Mouse (Mus musculus) ES-Bruce4 (cell line): ENCODE results near the gene Adarb2. TPM values are rescaled to one million over a fixed set of nuclear protein-coding genes. Genes with fewer than 3 reads are reported as not detected.

Experiments used
- H3K27ac ChIP-seq: 2 replicates; pipeline ENCODE4 v1.5.1; 2012; ENCODE audit warnings: low read length, inconsistent platforms; ENCODE audit not compliant: insufficient read depth
- H3K27me3 ChIP-seq: 2 replicates; pipeline ENCODE4 v1.6.1; 2012; ENCODE audit warnings: mild to moderate bottlenecking, low read length, inconsistent platforms; ENCODE audit not compliant: control insufficient read depth, poor library complexity, insufficient read depth, severe bottlenecking
- H3K36me3 ChIP-seq: 2 replicates; pipeline ENCODE4 v1.6.1; 2012; ENCODE audit warnings: inconsistent platforms, mild to moderate bottlenecking, low read length, moderate library complexity; ENCODE audit not compliant: control insufficient read depth, poor library complexity, insufficient read depth, severe bottlenecking
- H3K4me1 ChIP-seq: one replicate; pipeline ENCODE4 v1.8.1; 2011; ENCODE audit warnings: low read length; ENCODE audit not compliant: control insufficient read depth, insufficient read depth
- H3K4me3 ChIP-seq: 2 replicates; pipeline ENCODE4 v1.5.1; 2011; ENCODE audit warnings: low read depth, mild to moderate bottlenecking, low read length
- H3K9ac ChIP-seq: 2 replicates; pipeline ENCODE4 v1.6.1; 2012; ENCODE audit warnings: low read depth, mild to moderate bottlenecking, inconsistent platforms; ENCODE audit not compliant: poor library complexity, severe bottlenecking
- H3K9me3 ChIP-seq: replicated peaks from 2 replicates; pipeline ENCODE4 v1.6.1; 2012; ENCODE audit warnings: mild to moderate bottlenecking, low read length, inconsistent platforms; ENCODE audit not compliant: control insufficient read depth, poor library complexity, insufficient read depth, severe bottlenecking
- CTCF ChIP-seq: IDR thresholded peaks from one replicate; pipeline ENCODE4 v1.8.1; 2011; ENCODE audit warnings: low read depth, low read length
- EP300 ChIP-seq: IDR thresholded peaks from 2 replicates; pipeline ENCODE4 v1.6.1; 2011; ENCODE audit warnings: low read depth, low read length; ENCODE audit not compliant: insufficient read depth
- POLR2A ChIP-seq: IDR thresholded peaks from one replicate; pipeline ENCODE4 v1.8.1; 2011; ENCODE audit warnings: low read length; ENCODE audit not compliant: insufficient read depth
- polyA plus RNA-seq: library from polyadenylated mRNA; stranded (reverse); fragments of >200 nt; gene quantifications from 2 replicates; pipeline ENCODE4 v1.2.4, GENCODE M21; 2011; ENCODE audit warnings: low read depth; ENCODE audit not compliant: missing spikeins, insufficient read depth, insufficient read length

The Adarb2 gene
- polyA plus RNA-seq, 1 experiment: not detected

DNA sequence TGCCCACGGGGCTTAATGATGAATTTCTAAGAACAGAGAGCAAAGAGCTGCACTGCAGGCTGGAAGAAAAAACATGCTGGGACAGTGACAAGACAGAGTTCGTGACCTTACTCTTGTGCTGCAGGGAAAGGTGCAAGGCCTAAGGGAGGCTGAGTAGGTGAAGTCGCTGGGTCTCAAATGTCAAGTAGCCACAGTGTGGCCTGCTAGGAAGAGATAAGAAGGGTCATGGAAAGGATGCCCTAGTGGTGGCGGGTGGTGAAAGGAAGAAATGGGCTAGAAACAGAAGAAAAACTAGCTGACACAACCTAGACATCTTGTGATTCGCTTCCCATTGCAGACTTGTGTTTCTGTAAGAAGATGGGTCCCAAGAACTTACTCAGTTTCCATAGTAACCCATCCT is 429.4 kb downstream of the Adarb2 start:
- H3K27ac ChIP-seq: no peak overlapping the region
- H3K27me3 ChIP-seq: no peaks in the 10 kb centered on the region
- 0 out of 2 replicates have a peak, but pooled peaks cover 4% of the 10 kb centered on the region for H3K9me3 ChIP-seq
- no peak overlapping the region for H3K9ac ChIP-seq
- H3K4me3 ChIP-seq: no peak overlapping the region
- H3K4me1 ChIP-seq: no peaks in the 10 kb centered on the region
- TF ChIP-seq POLR2A: no peak
- no peak for TF ChIP-seq EP300
- TF ChIP-seq CTCF: no peak
- no peaks in the 10 kb centered on the region for H3K36me3 ChIP-seq

DNA sequence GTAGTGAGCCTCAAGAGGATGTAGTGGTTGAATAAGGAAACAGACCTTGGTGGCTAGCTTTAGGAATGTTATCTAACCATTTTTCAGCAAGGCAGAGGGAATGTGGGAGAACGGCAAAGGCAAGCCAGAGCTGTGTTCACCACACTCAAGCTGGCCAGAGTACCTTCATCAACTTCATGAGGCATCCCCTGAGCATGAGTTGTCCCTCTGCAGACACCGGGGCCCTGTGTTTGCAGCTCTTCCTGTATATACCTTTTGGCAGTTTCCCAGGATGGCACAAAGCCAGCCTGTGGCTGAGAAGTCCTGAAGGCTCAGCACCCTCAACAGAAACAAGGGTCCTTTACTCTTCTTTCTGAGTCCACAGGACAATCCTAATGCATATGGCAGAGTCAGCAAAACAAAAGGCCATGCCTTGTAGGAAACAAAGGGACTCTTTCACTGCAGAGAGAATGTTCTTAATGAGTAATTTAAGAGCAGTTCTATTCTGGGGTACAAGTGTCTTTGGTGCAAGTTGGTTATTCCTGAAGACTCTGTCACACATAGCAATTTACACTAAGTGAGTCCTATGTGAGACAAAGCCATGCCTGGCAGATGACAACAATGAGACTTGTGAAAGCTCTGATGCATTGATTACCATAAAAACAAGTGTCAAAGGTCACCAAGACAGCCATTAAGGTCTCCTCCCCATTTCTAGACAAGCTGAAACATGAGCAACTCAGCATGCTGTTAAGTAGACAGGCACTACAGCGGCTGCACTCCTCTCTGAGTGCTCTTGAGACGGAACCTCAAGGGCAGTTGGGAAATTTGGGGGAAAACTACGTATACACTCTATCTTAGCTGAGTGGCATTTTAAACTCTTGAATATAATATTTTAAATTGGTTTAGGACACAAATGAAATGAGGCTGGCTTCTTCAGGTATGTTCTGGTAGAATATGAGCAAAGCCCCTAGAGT is 431.0 kb downstream of the Adarb2 start:
- 0 out of 2 replicates have a peak, but pooled peaks cover 4% of the 10 kb centered on the region for H3K9me3 ChIP-seq
- no peak overlapping the region for H3K9ac ChIP-seq
- no peak overlapping the region for H3K27ac ChIP-seq
- no peak overlapping the region for H3K4me3 ChIP-seq
- TF ChIP-seq CTCF (no peak), POLR2A (no peak), EP300 (no peak)
- H3K36me3 ChIP-seq: no peaks in the 10 kb centered on the region
- H3K27me3 ChIP-seq: no peaks in the 10 kb centered on the region
- no peaks in the 10 kb centered on the region for H3K4me1 ChIP-seq

DNA sequence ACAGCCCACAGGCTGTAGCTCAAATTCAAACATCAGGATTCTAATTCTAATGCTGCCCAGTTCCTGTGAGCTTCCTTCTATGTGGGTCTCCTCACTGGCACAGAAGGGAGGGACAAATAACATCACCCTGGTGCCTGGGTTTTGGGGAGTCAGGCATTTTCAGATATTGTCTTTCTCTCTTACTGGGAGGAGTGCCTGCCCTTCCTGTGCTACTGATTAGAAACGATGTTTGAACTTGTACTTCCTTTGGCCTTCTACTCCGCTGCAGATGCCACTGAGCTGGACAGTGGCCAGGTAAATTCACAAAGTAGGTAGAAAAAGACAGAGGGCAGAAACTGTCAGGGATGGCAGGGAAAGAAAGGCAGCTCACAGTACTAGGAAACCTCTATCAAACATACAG is 439.4 kb downstream of the Adarb2 start:
- Histone ChIP-seq H3K4me3 (no peak overlapping the region), H3K36me3 (no peaks in the 10 kb centered on the region), H3K27ac (no peak overlapping the region), H3K27me3 (no peaks in the 10 kb centered on the region), H3K9me3 (no peaks in the 10 kb centered on the region), H3K9ac (no peak overlapping the region), H3K4me1 (no peaks in the 10 kb centered on the region)
- TF ChIP-seq EP300 (no peak), POLR2A (no peak), CTCF (no peak)

DNA sequence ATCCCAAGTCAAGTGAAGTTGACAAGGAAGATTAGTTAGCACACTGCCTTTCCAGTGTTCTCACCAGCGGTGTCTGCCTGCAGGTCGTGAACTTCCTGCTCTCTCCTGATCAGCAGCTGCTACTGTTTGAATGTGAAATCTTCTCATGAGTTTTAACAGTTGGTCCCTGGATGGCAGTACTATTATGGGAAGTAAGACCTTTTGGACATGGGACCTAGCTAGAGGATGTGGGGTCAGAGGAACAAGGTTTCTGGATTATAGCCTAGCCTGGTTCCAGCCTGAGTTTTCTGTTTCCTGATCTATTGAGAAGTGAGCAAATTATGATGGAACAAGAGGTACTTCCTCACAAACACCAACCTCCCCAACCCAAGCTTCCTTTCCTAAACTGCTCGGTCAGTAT is 441.3 kb downstream of the Adarb2 start:
- TF ChIP-seq EP300: no peak
- TF ChIP-seq CTCF: no peak
- no peak for TF ChIP-seq POLR2A
- no peak overlapping the region for H3K27ac ChIP-seq
- no peaks in the 10 kb centered on the region for H3K4me1 ChIP-seq
- no peaks in the 10 kb centered on the region for H3K36me3 ChIP-seq
- H3K9me3 ChIP-seq: no peaks in the 10 kb centered on the region
- H3K4me3 ChIP-seq: no peak overlapping the region
- no peaks in the 10 kb centered on the region for H3K27me3 ChIP-seq
- no peak overlapping the region for H3K9ac ChIP-seq

DNA sequence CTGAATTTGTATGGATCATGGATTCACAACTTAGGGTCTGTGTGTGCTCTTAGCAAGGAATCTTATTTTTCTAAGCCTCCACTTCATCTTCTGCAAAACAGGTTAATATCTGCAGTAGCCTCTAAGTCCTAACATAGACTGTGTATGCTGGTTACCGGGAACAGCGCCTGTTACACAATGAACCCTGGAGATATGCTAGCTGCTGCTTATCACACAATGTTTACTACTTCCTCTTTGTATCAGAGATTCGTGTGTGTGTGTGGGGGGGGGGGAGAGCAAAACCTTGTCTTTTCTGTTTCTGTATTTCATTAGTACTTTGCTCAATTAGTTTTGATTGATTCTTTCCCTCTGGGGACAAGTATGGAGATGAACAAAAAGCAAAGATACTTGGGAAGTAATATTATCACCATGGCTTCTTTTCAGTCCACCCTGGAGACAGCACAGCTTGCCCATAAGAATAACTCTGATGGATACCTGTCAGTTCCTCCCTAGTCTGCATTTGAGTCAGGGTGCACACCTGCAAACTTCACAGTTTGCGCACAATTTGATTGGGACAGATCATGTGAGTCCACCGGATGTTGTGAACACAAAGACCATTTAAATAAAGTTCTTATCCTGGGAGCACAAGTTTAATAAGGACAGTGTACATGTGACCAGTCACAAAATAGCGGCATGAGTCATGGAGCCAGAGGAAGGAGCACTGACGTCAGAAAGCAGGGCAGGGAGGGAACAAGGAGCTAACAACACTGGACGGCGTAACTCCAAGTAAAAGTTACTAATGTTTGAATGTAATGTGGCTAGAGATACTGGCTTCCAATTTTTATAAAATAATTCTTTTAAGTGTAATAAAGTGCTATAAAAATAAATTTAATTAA is 442.4 kb downstream of the Adarb2 start:
- no peak overlapping the region for H3K4me3 ChIP-seq
- no peak overlapping the region for H3K9ac ChIP-seq
- H3K36me3 ChIP-seq: no peaks in the 10 kb centered on the region
- no peaks in the 10 kb centered on the region for H3K27me3 ChIP-seq
- TF ChIP-seq EP300: no peak
- no peak for TF ChIP-seq CTCF
- no peak for TF ChIP-seq POLR2A
- no peaks in the 10 kb centered on the region for H3K4me1 ChIP-seq
- H3K27ac ChIP-seq: no peak overlapping the region
- H3K9me3 ChIP-seq: no peaks in the 10 kb centered on the region

DNA sequence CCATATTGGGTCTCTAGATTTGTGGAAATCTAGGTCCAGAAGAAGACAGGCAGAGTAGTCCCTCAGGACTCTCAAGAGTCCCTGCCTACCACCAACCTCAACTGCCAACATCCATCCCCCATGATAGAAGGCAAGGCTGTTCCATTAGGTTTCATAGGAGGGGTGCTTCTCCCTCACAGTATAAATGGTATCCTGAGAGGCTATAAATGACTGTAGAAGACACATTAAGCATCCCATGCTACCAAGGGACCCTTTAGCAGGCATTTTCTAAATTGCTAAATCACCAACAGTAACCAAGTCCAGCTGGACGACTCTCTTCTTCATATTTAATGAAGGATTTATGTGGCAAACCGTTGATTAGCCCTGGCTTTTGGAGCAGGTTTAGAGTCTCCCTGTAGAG is 446.6 kb downstream of the Adarb2 start:
- TF ChIP-seq EP300 (no peak), POLR2A (no peak), CTCF (no peak)

More for the DNA sequence above, 446.6 kb downstream of the Adarb2 start:
- H3K36me3 ChIP-seq: no peaks in the 10 kb centered on the region
- no peaks in the 10 kb centered on the region for H3K4me1 ChIP-seq
- H3K4me3 ChIP-seq: no peak overlapping the region
- H3K27me3 ChIP-seq: no peaks in the 10 kb centered on the region
- no peak overlapping the region for H3K9ac ChIP-seq
- no peaks in the 10 kb centered on the region for H3K9me3 ChIP-seq
- no peak overlapping the region for H3K27ac ChIP-seq
